Mouse (Mus musculus): ENCODE data around the gene Slc25a21. TPM values are rescaled to one million over a fixed set of nuclear protein-coding genes. Genes with fewer than 3 reads are reported as not detected.

Gene Slc25a21
- polyA plus RNA-seq, 1 experiment from 2014 or later = 12.6 TPM

- H3K36me3 ChIP-seq (replicated peaks; ENCODE audit: insufficient read depth, low read length) = no peaks in the 10 kb centered on the region
- H3K27ac ChIP-seq (ENCODE audit: low read depth) = no peak overlapping the region
- ATAC-seq (no peak), DNase-seq (no peak)
- no peak for TF ChIP-seq EP300 (IDR thresholded peaks at IDR 0.05; ENCODE audit: low read depth)
- TF ChIP-seq CTCF (IDR thresholded peaks at IDR 0.05; ENCODE audit: low read depth) = no peak
- H3K4me1 ChIP-seq (ENCODE audit: insufficient read depth) = no peaks in the 10 kb centered on the region
- no peaks in the 10 kb centered on the region for H3K27me3 ChIP-seq (ENCODE audit: insufficient read depth, low read length)
- 65% methylated on average over 3 of the region's 3 CpGs for WGBS (ENCODE audit: insufficient replicate concordance)
- H3K4me3 ChIP-seq (ENCODE audit: low read depth, low read length) = no peak overlapping the region
- no peaks in the 10 kb centered on the region for H3K9me3 ChIP-seq (ENCODE audit: low read length)
- H3K4me2 ChIP-seq (ENCODE audit: low read depth, low read length) = no peak overlapping the region
- H3K9ac ChIP-seq (replicated peaks) = no peak overlapping the region
These were observed 112.8 kb downstream of the Slc25a21 start for GRCm38 (mm10) chr12:57084519-57084918.

- Histone ChIP-seq H3K27ac (ENCODE audit: low read depth) (no peak overlapping the region), H3K9me3 (ENCODE audit: low read length) (no peaks in the 10 kb centered on the region), H3K4me3 (ENCODE audit: low read depth, low read length) (no peak overlapping the region), H3K27me3 (ENCODE audit: insufficient read depth, low read length) (no peaks in the 10 kb centered on the region), H3K4me1 (ENCODE audit: insufficient read depth) (no peaks in the 10 kb centered on the region), H3K36me3 (replicated peaks; ENCODE audit: insufficient read depth, low read length) (no peaks in the 10 kb centered on the region), H3K4me2 (ENCODE audit: low read depth, low read length) (no peak overlapping the region), H3K9ac (replicated peaks) (no peak overlapping the region)
- no peak for DNase-seq
- no peak for TF ChIP-seq CTCF (IDR thresholded peaks at IDR 0.05; ENCODE audit: low read depth)
- TF ChIP-seq EP300 (IDR thresholded peaks at IDR 0.05; ENCODE audit: low read depth) = no peak
- no peak for ATAC-seq
- 85% methylated on average over 5 of the region's 5 CpGs for WGBS (ENCODE audit: insufficient replicate concordance)
These were observed 113.7 kb downstream of the Slc25a21 start for GRCm38 (mm10) chr12:57083533-57083932.

GRCm38 (mm10) chr12:57076606-57077005 lies 120.7 kb downstream of the Slc25a21 start:
- Histone ChIP-seq H3K4me2 (ENCODE audit: low read depth, low read length) (no peak overlapping the region), H3K27me3 (ENCODE audit: insufficient read depth, low read length) (no peaks in the 10 kb centered on the region), H3K27ac (ENCODE audit: low read depth) (no peak overlapping the region), H3K4me3 (ENCODE audit: low read depth, low read length) (no peak overlapping the region), H3K36me3 (replicated peaks; ENCODE audit: insufficient read depth, low read length) (no peaks in the 10 kb centered on the region), H3K4me1 (ENCODE audit: insufficient read depth) (no peaks in the 10 kb centered on the region), H3K9me3 (ENCODE audit: low read length) (no peaks in the 10 kb centered on the region), H3K9ac (replicated peaks) (no peak overlapping the region)
- WGBS (ENCODE audit: insufficient replicate concordance) = 88% methylated on average over 4 of the region's 4 CpGs
- ATAC-seq (no peak), DNase-seq (no peak)
- no peak for TF ChIP-seq EP300 (IDR thresholded peaks at IDR 0.05; ENCODE audit: low read depth)
- no peak for TF ChIP-seq CTCF (IDR thresholded peaks at IDR 0.05; ENCODE audit: low read depth)

GRCm38 (mm10) chr12:57072616-57073015 lies 124.7 kb downstream of the Slc25a21 start:
- no peaks in the 10 kb centered on the region for H3K4me1 ChIP-seq (ENCODE audit: insufficient read depth)
- no peak overlapping the region for H3K9ac ChIP-seq (replicated peaks)
- no peaks in the 10 kb centered on the region for H3K27me3 ChIP-seq (ENCODE audit: insufficient read depth, low read length)
- TF ChIP-seq EP300 (IDR thresholded peaks at IDR 0.05; ENCODE audit: low read depth) (no peak), CTCF (IDR thresholded peaks at IDR 0.05; ENCODE audit: low read depth) (no peak)
- DNase-seq (no peak), ATAC-seq (no peak)
- no peaks in the 10 kb centered on the region for H3K9me3 ChIP-seq (ENCODE audit: low read length)
- no peak overlapping the region for H3K4me3 ChIP-seq (ENCODE audit: low read depth, low read length)
- no peak overlapping the region for H3K27ac ChIP-seq (ENCODE audit: low read depth)
- 87% methylated on average over 2 of the region's 2 CpGs for WGBS (ENCODE audit: insufficient replicate concordance)
- no peaks in the 10 kb centered on the region for H3K36me3 ChIP-seq (replicated peaks; ENCODE audit: insufficient read depth, low read length)
- H3K4me2 ChIP-seq (ENCODE audit: low read depth, low read length) = no peak overlapping the region

- Histone ChIP-seq H3K27ac (ENCODE audit: low read depth) (no peak overlapping the region), H3K9ac (replicated peaks) (no peak overlapping the region), H3K4me2 (ENCODE audit: low read depth, low read length) (no peak overlapping the region), H3K36me3 (replicated peaks; ENCODE audit: insufficient read depth, low read length) (no peaks in the 10 kb centered on the region), H3K9me3 (ENCODE audit: low read length) (no peaks in the 10 kb centered on the region), H3K4me3 (ENCODE audit: low read depth, low read length) (no peak overlapping the region), H3K4me1 (ENCODE audit: insufficient read depth) (no peaks in the 10 kb centered on the region), H3K27me3 (ENCODE audit: insufficient read depth, low read length) (no peaks in the 10 kb centered on the region)
- DNase-seq = no peak
- 64% methylated on average over 5 of the region's 5 CpGs for WGBS (ENCODE audit: insufficient replicate concordance)
- ATAC-seq = no peak
- TF ChIP-seq CTCF (IDR thresholded peaks at IDR 0.05; ENCODE audit: low read depth) (no peak), EP300 (IDR thresholded peaks at IDR 0.05; ENCODE audit: low read depth) (no peak)
These were observed 128.7 kb downstream of the Slc25a21 start for GRCm38 (mm10) chr12:57068607-57069006.

DNA sequence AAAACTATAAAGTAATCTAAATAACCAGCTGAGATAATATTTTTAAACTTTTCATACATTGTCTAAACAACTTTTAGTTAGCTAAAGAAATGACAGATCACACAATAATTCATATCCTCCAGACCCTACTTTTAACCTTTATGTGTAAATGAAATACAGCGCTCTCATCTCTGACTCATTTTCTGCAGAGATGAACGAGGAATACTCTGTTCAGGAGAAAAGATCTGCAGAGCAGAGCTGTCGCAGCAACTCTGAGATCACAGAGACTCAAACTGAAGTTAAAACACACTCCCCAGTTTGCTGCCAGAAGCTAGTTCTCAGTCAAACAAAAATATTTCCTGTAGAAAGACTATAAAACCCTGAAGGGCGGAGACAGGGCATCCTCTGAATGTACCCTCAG lies 177.5 kb downstream of the Slc25a21 start:
- Histone ChIP-seq H3K9ac (replicated peaks) (no peak overlapping the region), H3K27me3 (ENCODE audit: insufficient read depth, low read length) (no peaks in the 10 kb centered on the region), H3K9me3 (ENCODE audit: low read length) (no peaks in the 10 kb centered on the region), H3K4me2 (ENCODE audit: low read depth, low read length) (no peak overlapping the region), H3K27ac (ENCODE audit: low read depth) (no peak overlapping the region), H3K4me1 (ENCODE audit: insufficient read depth) (no peaks in the 10 kb centered on the region), H3K36me3 (replicated peaks; ENCODE audit: insufficient read depth, low read length) (no peaks in the 10 kb centered on the region), H3K4me3 (ENCODE audit: low read depth, low read length) (no peak overlapping the region)
- DNase-seq (no peak), ATAC-seq (no peak)
- TF ChIP-seq CTCF (IDR thresholded peaks at IDR 0.05; ENCODE audit: low read depth) (no peak), EP300 (IDR thresholded peaks at IDR 0.05; ENCODE audit: low read depth) (no peak)
- WGBS (ENCODE audit: insufficient replicate concordance) = 76% methylated on average over 4 of the region's 4 CpGs

- Histone ChIP-seq H3K27ac (ENCODE audit: low read depth) (no peak overlapping the region), H3K36me3 (replicated peaks; ENCODE audit: insufficient read depth, low read length) (no peaks in the 10 kb centered on the region), H3K27me3 (ENCODE audit: insufficient read depth, low read length) (no peaks in the 10 kb centered on the region), H3K4me3 (ENCODE audit: low read depth, low read length) (no peak overlapping the region), H3K4me1 (ENCODE audit: insufficient read depth) (no peaks in the 10 kb centered on the region), H3K4me2 (ENCODE audit: low read depth, low read length) (no peak overlapping the region), H3K9ac (replicated peaks) (no peak overlapping the region), H3K9me3 (ENCODE audit: low read length) (no peaks in the 10 kb centered on the region)
- TF ChIP-seq CTCF (IDR thresholded peaks at IDR 0.05; ENCODE audit: low read depth) (no peak), EP300 (IDR thresholded peaks at IDR 0.05; ENCODE audit: low read depth) (no peak)
- no peak for DNase-seq
- ATAC-seq = no peak
- WGBS (ENCODE audit: insufficient replicate concordance) = 65% methylated on average over 3 of the region's 3 CpGs
These were observed 180.4 kb downstream of the Slc25a21 start for GRCm38 (mm10) chr12:57016845-57017244.

Data from liver, postnatal 0 days (tissue).